Mouse (Mus musculus): ENCODE measurements around the gene Muc20.

The Muc20 gene

GRCm38 (mm10) chr16:32797426-32797689 is at the start of gene Muc20:
Gene Muc20, minus strand, starts transcription at chr16:32797435.
- DNase-seq: no peak

- DNase-seq: no peak
Observed at GRCm38 (mm10) chr16:32831501-32831900, 34.3 kb upstream of the Muc20 start.

- DNase-seq: no peak
Observed at GRCm38 (mm10) chr16:32829104-32829503, 31.9 kb upstream of the Muc20 start.

GRCm38 (mm10) chr16:32826521-32826920 is 29.3 kb upstream of the Muc20 start:
- no peak for DNase-seq

- no peak for DNase-seq
Observed at GRCm38 (mm10) chr16:32825380-32825779, 28.1 kb upstream of the Muc20 start.

GRCm38 (mm10) chr16:32824061-32824460 is 26.8 kb upstream of the Muc20 start:
- DNase-seq: no peak

GRCm38 (mm10) chr16:32823487-32823886 is 26.3 kb upstream of the Muc20 start:
- no peak for DNase-seq

- no peak for DNase-seq
Observed at GRCm38 (mm10) chr16:32822881-32823280, 25.6 kb upstream of the Muc20 start.

- no peak for DNase-seq
Observed at GRCm38 (mm10) chr16:32822450-32822827, 25.2 kb upstream of the Muc20 start.

GRCm38 (mm10) chr16:32821772-32822449 is 24.7 kb upstream of the Muc20 start:
- DNase-seq: no peak

- no peak for DNase-seq
Observed at GRCm38 (mm10) chr16:32818441-32818840, 21.2 kb upstream of the Muc20 start.

GRCm38 (mm10) chr16:32818036-32818435 is 20.8 kb upstream of the Muc20 start:
- DNase-seq: no peak

GRCm38 (mm10) chr16:32815160-32815605 is 17.9 kb upstream of the Muc20 start:
- no peak for DNase-seq

GRCm38 (mm10) chr16:32814539-32814938 is 17.3 kb upstream of the Muc20 start:
- peak; percentile 14 to 15 for DNase-seq

GRCm38 (mm10) chr16:32813771-32814170 is 16.5 kb upstream of the Muc20 start:
- DNase-seq: no peak

GRCm38 (mm10) chr16:32813362-32813761 is 16.1 kb upstream of the Muc20 start:
- DNase-seq: no peak

- DNase-seq: peak; percentile 59 to 70
Observed at GRCm38 (mm10) chr16:32812888-32813361, 15.7 kb upstream of the Muc20 start.

- DNase-seq: no peak
Observed at GRCm38 (mm10) chr16:32810321-32810720, 13.1 kb upstream of the Muc20 start, which contains the start of gene Smbd1. Gene Smbd1, minus strand, starts transcription at chr16:32810477.

GRCm38 (mm10) chr16:32807408-32808185 is 10.4 kb upstream of the Muc20 start:
- DNase-seq: no peak

- no peak for DNase-seq
Observed at GRCm38 (mm10) chr16:32805151-32805550, 7.9 kb upstream of the Muc20 start.

GRCm38 (mm10) chr16:32803901-32804300 is 6.7 kb upstream of the Muc20 start:
- DNase-seq: no peak

- DNase-seq: no peak
Observed at GRCm38 (mm10) chr16:32803252-32803853, 6.1 kb upstream of the Muc20 start.

GRCm38 (mm10) chr16:32796676-32797425 is 384 bp downstream of the Muc20 start:
- no peak for DNase-seq

All from thymus, adult 18-20 months (tissue).